Mouse (Mus musculus): ENCODE measurements around the gene Ociad1. TPM values are rescaled to one million over a fixed set of nuclear protein-coding genes. Genes with fewer than 3 reads are reported as not detected.

Gene Ociad1
- polyA plus RNA-seq, 1 experiment, result 213 TPM

GRCm38 (mm10) chr5:73268636-73269213 lies 23.9 kb upstream of the Ociad1 start:
- Histone ChIP-seq H3ac (ENCODE audit: control insufficient read depth, insufficient read length) (no peak overlapping the region), H3K79me2 (ENCODE audit: control insufficient read depth, insufficient read depth) (no peaks in the 10 kb centered on the region), H3K4me2 (ENCODE audit: low read depth) (no peak overlapping the region), H3K27me3 (ENCODE audit: control insufficient read depth, insufficient read depth, insufficient read length) (no peaks in the 10 kb centered on the region), H3K4me3 (no peak overlapping the region), H3K36me3 (ENCODE audit: control insufficient read depth, insufficient read depth) (no peaks in the 10 kb centered on the region)
- TF ChIP-seq E2F4 (IDR thresholded peaks at IDR 0.05; ENCODE audit: insufficient read depth) (no peak), MYOG (IDR thresholded peaks at IDR 0.05; ENCODE audit: control insufficient read depth in 1 of 3, insufficient read depth in 1 of 3, insufficient read length in 2 of 3, low read depth in 2 of 3) (no peak), POLR2A (IDR thresholded peaks at IDR 0.05; ENCODE audit: insufficient read length, low read depth) (no peak), USF1 (IDR thresholded peaks at IDR 0.05; ENCODE audit: low read depth) (no peak), TCF12 (IDR thresholded peaks at IDR 0.05; ENCODE audit: insufficient read depth, poor library complexity, severe bottlenecking) (no peak), POLR2AphosphoS2 (IDR thresholded peaks at IDR 0.05; ENCODE audit: insufficient read length, low read depth) (no peak), MYOD1 (IDR thresholded peaks at IDR 0.05; ENCODE audit: control insufficient read depth in 1 of 3, insufficient read length in 2 of 3, low read depth in 2 of 3) (no peak), REST (IDR thresholded peaks at IDR 0.05; ENCODE audit: insufficient read depth, insufficient read length) (no peak), SRF (IDR thresholded peaks at IDR 0.05; ENCODE audit: control insufficient read depth, insufficient read length, low read depth) (no peak)

GRCm38 (mm10) chr5:73270612-73271011 lies 22.0 kb upstream of the Ociad1 start:
- no peak overlapping the region for H3K4me3 ChIP-seq
- H3K4me2 ChIP-seq (ENCODE audit: low read depth), result no peak overlapping the region
- TF ChIP-seq TCF12 (IDR thresholded peaks at IDR 0.05; ENCODE audit: insufficient read depth, poor library complexity, severe bottlenecking), result no peak
- TF ChIP-seq E2F4 (IDR thresholded peaks at IDR 0.05; ENCODE audit: insufficient read depth), result no peak
- TF ChIP-seq TCF3 (IDR thresholded peaks at IDR 0.05; ENCODE audit: insufficient read length, low read depth), result no peak
- no peak for TF ChIP-seq MYOG (IDR thresholded peaks at IDR 0.05; ENCODE audit: control insufficient read depth in 1 of 3, insufficient read depth in 1 of 3, insufficient read length in 2 of 3, low read depth in 2 of 3)
- TF ChIP-seq SRF (IDR thresholded peaks at IDR 0.05; ENCODE audit: control insufficient read depth, insufficient read length, low read depth), result no peak
- TF ChIP-seq MAX (IDR thresholded peaks at IDR 0.05; ENCODE audit: low read depth), result no peak
- no peak for TF ChIP-seq USF1 (IDR thresholded peaks at IDR 0.05; ENCODE audit: low read depth)
- no peak for TF ChIP-seq POLR2A (IDR thresholded peaks at IDR 0.05; ENCODE audit: insufficient read length, low read depth)
- no peak for TF ChIP-seq REST (IDR thresholded peaks at IDR 0.05; ENCODE audit: insufficient read depth, insufficient read length)
- TF ChIP-seq POLR2AphosphoS2 (IDR thresholded peaks at IDR 0.05; ENCODE audit: insufficient read length, low read depth), result no peak
- no peak for TF ChIP-seq MYOD1 (IDR thresholded peaks at IDR 0.05; ENCODE audit: control insufficient read depth in 1 of 3, insufficient read length in 2 of 3, low read depth in 2 of 3)
- no peak for TF ChIP-seq CEBPB (IDR thresholded peaks at IDR 0.05; ENCODE audit: insufficient read depth, poor library complexity, severe bottlenecking)

GRCm38 (mm10) chr5:73273171-73273570 lies 19.4 kb upstream of the Ociad1 start:
- no peaks in the 10 kb centered on the region for H3K27me3 ChIP-seq (ENCODE audit: control insufficient read depth, insufficient read depth, insufficient read length)
- no peaks in the 10 kb centered on the region for H3K36me3 ChIP-seq (ENCODE audit: control insufficient read depth, insufficient read depth)
- H3ac ChIP-seq (ENCODE audit: control insufficient read depth, insufficient read length), result no peak overlapping the region
- H3K79me2 ChIP-seq (ENCODE audit: control insufficient read depth, insufficient read depth), result no peaks in the 10 kb centered on the region
- H3K4me3 ChIP-seq, result no peak overlapping the region
- TF ChIP-seq MYOG (IDR thresholded peaks at IDR 0.05; ENCODE audit: control insufficient read depth in 1 of 3, insufficient read depth in 1 of 3, insufficient read length in 2 of 3, low read depth in 2 of 3) (no peak), SRF (IDR thresholded peaks at IDR 0.05; ENCODE audit: control insufficient read depth, insufficient read length, low read depth) (no peak), CEBPB (IDR thresholded peaks at IDR 0.05; ENCODE audit: insufficient read depth, poor library complexity, severe bottlenecking) (no peak), REST (IDR thresholded peaks at IDR 0.05; ENCODE audit: insufficient read depth, insufficient read length) (no peak), USF1 (IDR thresholded peaks at IDR 0.05; ENCODE audit: low read depth) (no peak), E2F4 (IDR thresholded peaks at IDR 0.05; ENCODE audit: insufficient read depth) (no peak), TCF3 (IDR thresholded peaks at IDR 0.05; ENCODE audit: insufficient read length, low read depth) (no peak), TCF12 (IDR thresholded peaks at IDR 0.05; ENCODE audit: insufficient read depth, poor library complexity, severe bottlenecking) (no peak), POLR2A (IDR thresholded peaks at IDR 0.05; ENCODE audit: insufficient read length, low read depth) (no peak), MAX (IDR thresholded peaks at IDR 0.05; ENCODE audit: low read depth) (no peak), MYOD1 (IDR thresholded peaks at IDR 0.05; ENCODE audit: control insufficient read depth in 1 of 3, insufficient read length in 2 of 3, low read depth in 2 of 3) (no peak), POLR2AphosphoS2 (IDR thresholded peaks at IDR 0.05; ENCODE audit: insufficient read length, low read depth) (no peak)
- H3K4me2 ChIP-seq (ENCODE audit: low read depth), result no peak overlapping the region

More at GRCm38 (mm10) chr5:73270612-73271011, 22.0 kb upstream of the Ociad1 start:
- Histone ChIP-seq H3ac (ENCODE audit: control insufficient read depth, insufficient read length) (no peak overlapping the region), H3K36me3 (ENCODE audit: control insufficient read depth, insufficient read depth) (no peaks in the 10 kb centered on the region), H3K79me2 (ENCODE audit: control insufficient read depth, insufficient read depth) (no peaks in the 10 kb centered on the region), H3K27me3 (ENCODE audit: control insufficient read depth, insufficient read depth, insufficient read length) (no peaks in the 10 kb centered on the region)

- H3K27me3 ChIP-seq (ENCODE audit: control insufficient read depth, insufficient read depth, insufficient read length), result no peaks in the 10 kb centered on the region
- H3K79me2 ChIP-seq (ENCODE audit: control insufficient read depth, insufficient read depth), result no peaks in the 10 kb centered on the region
- TF ChIP-seq E2F4 (IDR thresholded peaks at IDR 0.05; ENCODE audit: insufficient read depth) (no peak), USF1 (IDR thresholded peaks at IDR 0.05; ENCODE audit: low read depth) (no peak)
- no peak overlapping the region for H3K4me2 ChIP-seq (ENCODE audit: low read depth)
- H3K4me3 ChIP-seq, result no peak overlapping the region
- H3K36me3 ChIP-seq (ENCODE audit: control insufficient read depth, insufficient read depth), result no peaks in the 10 kb centered on the region
- no peak overlapping the region for H3ac ChIP-seq (ENCODE audit: control insufficient read depth, insufficient read length)
These were observed 17.6 kb upstream of the Ociad1 start for GRCm38 (mm10) chr5:73274941-73275340.

GRCm38 (mm10) chr5:73279190-73279589 lies 13.4 kb upstream of the Ociad1 start:
- no peaks in the 10 kb centered on the region for H3K27me3 ChIP-seq (ENCODE audit: control insufficient read depth, insufficient read depth, insufficient read length)
- H3K79me2 ChIP-seq (ENCODE audit: control insufficient read depth, insufficient read depth), result no peaks in the 10 kb centered on the region
- peak overlapping the region; percentile 50 for H3K4me2 ChIP-seq (ENCODE audit: low read depth)
- H3K4me3 ChIP-seq, result no peak overlapping the region
- no peak for TF ChIP-seq USF1 (IDR thresholded peaks at IDR 0.05; ENCODE audit: low read depth)
- H3ac ChIP-seq (ENCODE audit: control insufficient read depth, insufficient read length), result no peak overlapping the region
- H3K36me3 ChIP-seq (ENCODE audit: control insufficient read depth, insufficient read depth), result no peaks in the 10 kb centered on the region
